Mouse (Mus musculus): Measurements from ENCODE around the gene Uqcrq. TPM values are rescaled to one million over a fixed set of nuclear protein-coding genes. Genes with fewer than 3 reads are reported as not detected.
"Not testable (repeated sequence)": the region's sequence is repeated elsewhere in the genome, so short reads cannot be mapped to it uniquely, and the experiment has no call there.

Gene Uqcrq
- polyA plus RNA-seq, 1 experiment from 2014 or later, result 1,425 TPM

- no peak overlapping the region for H3K9ac ChIP-seq (ENCODE audit: low read length)
- H3K9me3 ChIP-seq (replicated peaks; ENCODE audit: control insufficient read depth, low read length), result no peaks in the 10 kb centered on the region
- H3K4me3 ChIP-seq (ENCODE audit: low read length), result no peak overlapping the region
- no peak overlapping the region for H3K4me2 ChIP-seq (ENCODE audit: low read depth, low read length)
- WGBS, result 86% methylated on average over 3 of the region's 3 CpGs
- peaks cover 20% of the 10 kb centered on the region for H3K4me1 ChIP-seq (ENCODE audit: control insufficient read depth, insufficient read depth, low read length)
- ATAC-seq (replicated peaks; ENCODE audit: extremely low read depth, insufficient read depth, low FRiP score), result no peak
- H3K27ac ChIP-seq (ENCODE audit: low read length), result no peak overlapping the region
- no peaks in the 10 kb centered on the region for H3K27me3 ChIP-seq (ENCODE audit: control insufficient read depth, insufficient read depth, low read length)
- H3K36me3 ChIP-seq (ENCODE audit: control insufficient read depth, insufficient read depth), result peaks cover 9% of the 10 kb centered on the region
Observed at GRCm38 (mm10) chr11:53427993-53428715, 2.5 kb downstream of the Uqcrq start.

GRCm38 (mm10) chr11:53426914-53427313, 3.7 kb downstream of the Uqcrq start:
- H3K4me2 ChIP-seq (ENCODE audit: low read depth, low read length); H3K27me3 ChIP-seq (ENCODE audit: control insufficient read depth, insufficient read depth, low read length); H3K36me3 ChIP-seq (ENCODE audit: control insufficient read depth, insufficient read depth); H3K9me3 ChIP-seq (replicated peaks; ENCODE audit: control insufficient read depth, low read length); H3K4me3 ChIP-seq (ENCODE audit: low read length); ATAC-seq (replicated peaks; ENCODE audit: extremely low read depth, insufficient read depth, low FRiP score); H3K9ac ChIP-seq (ENCODE audit: low read length); H3K27ac ChIP-seq (ENCODE audit: low read length): not testable (repeated sequence)
- H3K4me1 ChIP-seq (ENCODE audit: control insufficient read depth, insufficient read depth, low read length), result peaks cover 26% of the 10 kb centered on the region
- 55% methylated on average over 3 of the region's 3 CpGs for WGBS

GRCm38 (mm10) chr11:53425711-53426255, 4.8 kb downstream of the Uqcrq start:
- no peak overlapping the region for H3K9ac ChIP-seq (ENCODE audit: low read length)
- H3K36me3 ChIP-seq (ENCODE audit: control insufficient read depth, insufficient read depth), result peaks cover 13% of the 10 kb centered on the region
- H3K27ac ChIP-seq (ENCODE audit: low read length), result no peak overlapping the region
- H3K27me3 ChIP-seq (ENCODE audit: control insufficient read depth, insufficient read depth, low read length), result no peaks in the 10 kb centered on the region
- H3K9me3 ChIP-seq (replicated peaks; ENCODE audit: control insufficient read depth, low read length), result no peaks in the 10 kb centered on the region
- no peak overlapping the region for H3K4me2 ChIP-seq (ENCODE audit: low read depth, low read length)
- 80% methylated on average over 6 of the region's 6 CpGs for WGBS
- no peak for ATAC-seq (replicated peaks; ENCODE audit: extremely low read depth, insufficient read depth, low FRiP score)
- H3K4me3 ChIP-seq (ENCODE audit: low read length), result no peak overlapping the region
- H3K4me1 ChIP-seq (ENCODE audit: control insufficient read depth, insufficient read depth, low read length), result peaks cover 22% of the 10 kb centered on the region

GRCm38 (mm10) chr11:53425251-53425650, 5.4 kb downstream of the Uqcrq start:
- Histone ChIP-seq H3K4me3 (ENCODE audit: low read length) (no peak overlapping the region), H3K9ac (ENCODE audit: low read length) (no peak overlapping the region), H3K4me1 (ENCODE audit: control insufficient read depth, insufficient read depth, low read length) (peaks cover 22% of the 10 kb centered on the region), H3K27ac (ENCODE audit: low read length) (peak overlapping the region; percentile 48), H3K4me2 (ENCODE audit: low read depth, low read length) (no peak overlapping the region), H3K36me3 (ENCODE audit: control insufficient read depth, insufficient read depth) (peaks cover 13% of the 10 kb centered on the region), H3K9me3 (replicated peaks; ENCODE audit: control insufficient read depth, low read length) (no peaks in the 10 kb centered on the region), H3K27me3 (ENCODE audit: control insufficient read depth, insufficient read depth, low read length) (no peaks in the 10 kb centered on the region)
- no peak for ATAC-seq (replicated peaks; ENCODE audit: extremely low read depth, insufficient read depth, low FRiP score)
- 36% methylated on average over 3 of the region's 3 CpGs for WGBS

- 39% methylated on average over 2 of the region's 2 CpGs for WGBS
- no peak overlapping the region for H3K4me3 ChIP-seq (ENCODE audit: low read length)
- no peak for ATAC-seq (replicated peaks; ENCODE audit: extremely low read depth, insufficient read depth, low FRiP score)
- no peaks in the 10 kb centered on the region for H3K27me3 ChIP-seq (ENCODE audit: control insufficient read depth, insufficient read depth, low read length)
- H3K36me3 ChIP-seq (ENCODE audit: control insufficient read depth, insufficient read depth), result peaks cover 16% of the 10 kb centered on the region
- no peak overlapping the region for H3K9ac ChIP-seq (ENCODE audit: low read length)
- peak overlapping the region; percentile 48 for H3K27ac ChIP-seq (ENCODE audit: low read length)
- H3K4me1 ChIP-seq (ENCODE audit: control insufficient read depth, insufficient read depth, low read length), result peaks cover 21% of the 10 kb centered on the region
- no peaks in the 10 kb centered on the region for H3K9me3 ChIP-seq (replicated peaks; ENCODE audit: control insufficient read depth, low read length)
- H3K4me2 ChIP-seq (ENCODE audit: low read depth, low read length), result no peak overlapping the region
Observed at GRCm38 (mm10) chr11:53424826-53425225, 5.8 kb downstream of the Uqcrq start.

- Histone ChIP-seq H3K9ac (ENCODE audit: low read length) (no peak within 1 kb of the TSS), H3K9me3 (replicated peaks; ENCODE audit: control insufficient read depth, low read length) (no peaks in the 10 kb centered on the region), H3K27me3 (ENCODE audit: control insufficient read depth, insufficient read depth, low read length) (no peaks in the 10 kb centered on the region), H3K27ac (ENCODE audit: low read length) (no peak within 1 kb of the TSS), H3K4me1 (ENCODE audit: control insufficient read depth, insufficient read depth, low read length) (peaks cover 14% of the 10 kb centered on the region), H3K4me3 (ENCODE audit: low read length) (no peak within 1 kb of the TSS), H3K36me3 (ENCODE audit: control insufficient read depth, insufficient read depth) (peaks cover 17% of the 10 kb centered on the region), H3K4me2 (ENCODE audit: low read depth, low read length) (no peak within 1 kb of the TSS)
- ATAC-seq (replicated peaks; ENCODE audit: extremely low read depth, insufficient read depth, low FRiP score), result no peak
- 62% methylated on average over 4 of the region's 4 CpGs for WGBS
Observed at GRCm38 (mm10) chr11:53423036-53423435, 7.6 kb downstream of the Uqcrq start, which contains the start of gene Leap2. Gene Leap2 (minus strand): TSS chr11:53423170.

GRCm38 (mm10) chr11:53418048-53418447, 12.6 kb downstream of the Uqcrq start:
- H3K4me1 ChIP-seq (ENCODE audit: control insufficient read depth, insufficient read depth, low read length), result peaks cover 4% of the 10 kb centered on the region
- no peak for ATAC-seq (replicated peaks; ENCODE audit: extremely low read depth, insufficient read depth, low FRiP score)
- H3K9ac ChIP-seq (ENCODE audit: low read length), result no peak overlapping the region
- H3K36me3 ChIP-seq (ENCODE audit: control insufficient read depth, insufficient read depth), result peaks cover 51% of the 10 kb centered on the region
- H3K4me3 ChIP-seq (ENCODE audit: low read length), result no peak overlapping the region
- H3K9me3 ChIP-seq (replicated peaks; ENCODE audit: control insufficient read depth, low read length), result no peaks in the 10 kb centered on the region
- H3K27me3 ChIP-seq (ENCODE audit: control insufficient read depth, insufficient read depth, low read length), result no peaks in the 10 kb centered on the region
- H3K4me2 ChIP-seq (ENCODE audit: low read depth, low read length), result no peak overlapping the region
- no peak overlapping the region for H3K27ac ChIP-seq (ENCODE audit: low read length)

- ATAC-seq (replicated peaks; ENCODE audit: extremely low read depth, insufficient read depth, low FRiP score), result no peak
- WGBS, result 93% methylated on average over 4 of the region's 4 CpGs
- Histone ChIP-seq H3K27me3 (ENCODE audit: control insufficient read depth, insufficient read depth, low read length) (no peaks in the 10 kb centered on the region), H3K4me1 (ENCODE audit: control insufficient read depth, insufficient read depth, low read length) (no peaks in the 10 kb centered on the region), H3K9me3 (replicated peaks; ENCODE audit: control insufficient read depth, low read length) (no peaks in the 10 kb centered on the region), H3K4me3 (ENCODE audit: low read length) (no peak overlapping the region), H3K36me3 (ENCODE audit: control insufficient read depth, insufficient read depth) (peaks cover 70% of the 10 kb centered on the region), H3K4me2 (ENCODE audit: low read depth, low read length) (no peak overlapping the region), H3K27ac (ENCODE audit: low read length) (no peak overlapping the region), H3K9ac (ENCODE audit: low read length) (no peak overlapping the region)
Observed at GRCm38 (mm10) chr11:53413871-53414270, 16.8 kb downstream of the Uqcrq start.

GRCm38 (mm10) chr11:53411738-53412137, 18.9 kb downstream of the Uqcrq start:
- Histone ChIP-seq H3K4me3 (ENCODE audit: low read length) (no peak overlapping the region), H3K9me3 (replicated peaks; ENCODE audit: control insufficient read depth, low read length) (no peaks in the 10 kb centered on the region), H3K36me3 (ENCODE audit: control insufficient read depth, insufficient read depth) (peaks cover 68% of the 10 kb centered on the region), H3K27me3 (ENCODE audit: control insufficient read depth, insufficient read depth, low read length) (no peaks in the 10 kb centered on the region), H3K4me2 (ENCODE audit: low read depth, low read length) (no peak overlapping the region), H3K4me1 (ENCODE audit: control insufficient read depth, insufficient read depth, low read length) (no peaks in the 10 kb centered on the region), H3K27ac (ENCODE audit: low read length) (no peak overlapping the region), H3K9ac (ENCODE audit: low read length) (no peak overlapping the region)
- ATAC-seq (replicated peaks; ENCODE audit: extremely low read depth, insufficient read depth, low FRiP score), result no peak
